Mouse (Mus musculus): Measurements from ENCODE around the gene Mylk4. TPM values are rescaled to one million over a fixed set of nuclear protein-coding genes. Genes with fewer than 3 reads are reported as not detected.

The Mylk4 gene
- polyA plus RNA-seq, 1 experiment, result not detected

DNA sequence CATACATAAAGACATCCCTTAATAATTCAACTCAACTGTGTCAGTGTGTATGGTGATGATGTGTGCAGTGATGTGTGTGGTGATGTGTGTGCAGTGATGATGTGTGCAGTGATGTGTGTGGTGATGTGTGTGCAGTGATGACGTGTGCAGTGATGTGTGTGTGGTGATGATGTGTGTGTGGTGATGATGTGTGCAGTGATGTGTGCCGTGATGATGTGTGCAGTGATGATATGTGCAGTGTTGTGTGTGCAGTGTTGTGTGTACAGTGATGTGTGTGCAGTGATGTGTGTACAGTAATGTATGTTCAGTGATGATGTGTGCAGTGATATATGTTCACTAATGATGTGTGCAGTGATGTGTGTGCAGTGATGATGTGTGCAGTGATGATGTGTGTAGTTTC, 75.9 kb downstream of the Mylk4 start:
- no peaks in the 10 kb centered on the region for H3K27me3 ChIP-seq (ENCODE audit: control insufficient read depth)
- no peak for TF ChIP-seq GATA1 (IDR thresholded peaks at IDR 0.05; ENCODE audit: low read length)
- TF ChIP-seq TAL1 (IDR thresholded peaks at IDR 0.05; ENCODE audit: low read length), result no peak
- H3K4me1 ChIP-seq (ENCODE audit: control insufficient read depth), result no peaks in the 10 kb centered on the region
- H3K9me3 ChIP-seq (ENCODE audit: control insufficient read depth, low read length), result no peaks in the 10 kb centered on the region
- no peaks in the 10 kb centered on the region for H3K36me3 ChIP-seq (ENCODE audit: control insufficient read depth)
- no peak overlapping the region for H3K4me3 ChIP-seq (replicated peaks)

DNA sequence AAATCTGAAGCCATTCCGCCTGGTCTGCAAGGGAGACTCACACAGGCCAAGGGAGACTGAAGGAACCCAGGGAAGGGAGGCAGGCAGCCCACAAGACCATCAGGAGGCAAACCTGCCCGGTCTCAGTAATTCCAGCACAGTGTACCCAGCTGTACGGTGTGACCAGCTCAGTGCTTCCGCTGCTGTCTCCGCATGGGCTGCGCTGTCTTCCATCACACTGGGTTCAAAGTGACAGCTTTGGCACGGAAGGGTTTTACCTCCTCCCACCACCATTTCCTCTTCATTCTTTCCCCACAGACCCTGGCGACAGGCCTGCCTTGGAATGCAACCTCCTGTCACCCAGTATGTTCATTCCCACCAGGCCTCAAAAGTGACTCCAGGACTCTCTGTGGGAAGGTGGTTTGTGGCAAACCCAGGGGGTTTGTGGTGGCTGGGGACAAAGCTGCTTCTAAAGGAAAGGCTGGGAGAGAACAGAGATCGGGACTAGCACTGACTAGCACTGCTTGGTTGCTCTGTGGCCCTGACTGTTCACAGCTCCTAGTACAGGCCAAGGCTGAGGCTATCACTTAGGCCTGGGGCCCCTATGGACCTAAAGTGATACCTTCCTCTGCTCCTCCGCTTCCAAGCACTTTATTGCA, 77.0 kb downstream of the Mylk4 start:
- no peaks in the 10 kb centered on the region for H3K9me3 ChIP-seq (ENCODE audit: control insufficient read depth, low read length)
- TF ChIP-seq TAL1 (IDR thresholded peaks at IDR 0.05; ENCODE audit: low read length) (no peak), GATA1 (IDR thresholded peaks at IDR 0.05; ENCODE audit: low read length) (no peak)
- no peak overlapping the region for H3K4me3 ChIP-seq (replicated peaks)
- H3K36me3 ChIP-seq (ENCODE audit: control insufficient read depth), result no peaks in the 10 kb centered on the region
- no peaks in the 10 kb centered on the region for H3K4me1 ChIP-seq (ENCODE audit: control insufficient read depth)
- no peaks in the 10 kb centered on the region for H3K27me3 ChIP-seq (ENCODE audit: control insufficient read depth)

GRCm38 (mm10) chr13:32705315-32705714, 78.4 kb downstream of the Mylk4 start:
- H3K9me3 ChIP-seq (ENCODE audit: control insufficient read depth, low read length), result no peaks in the 10 kb centered on the region
- H3K36me3 ChIP-seq (ENCODE audit: control insufficient read depth), result no peaks in the 10 kb centered on the region
- TF ChIP-seq GATA1 (IDR thresholded peaks at IDR 0.05; ENCODE audit: low read length), result no peak
- no peak for TF ChIP-seq TAL1 (IDR thresholded peaks at IDR 0.05; ENCODE audit: low read length)
- no peaks in the 10 kb centered on the region for H3K27me3 ChIP-seq (ENCODE audit: control insufficient read depth)
- no peaks in the 10 kb centered on the region for H3K4me1 ChIP-seq (ENCODE audit: control insufficient read depth)
- no peak overlapping the region for H3K4me3 ChIP-seq (replicated peaks)

GRCm38 (mm10) chr13:32704911-32705310, 78.8 kb downstream of the Mylk4 start:
- Histone ChIP-seq H3K36me3 (ENCODE audit: control insufficient read depth) (no peaks in the 10 kb centered on the region), H3K4me3 (replicated peaks) (no peak overlapping the region), H3K9me3 (ENCODE audit: control insufficient read depth, low read length) (no peaks in the 10 kb centered on the region), H3K4me1 (ENCODE audit: control insufficient read depth) (no peaks in the 10 kb centered on the region), H3K27me3 (ENCODE audit: control insufficient read depth) (no peaks in the 10 kb centered on the region)
- TF ChIP-seq TAL1 (IDR thresholded peaks at IDR 0.05; ENCODE audit: low read length), result no peak
- TF ChIP-seq GATA1 (IDR thresholded peaks at IDR 0.05; ENCODE audit: low read length), result no peak

DNA sequence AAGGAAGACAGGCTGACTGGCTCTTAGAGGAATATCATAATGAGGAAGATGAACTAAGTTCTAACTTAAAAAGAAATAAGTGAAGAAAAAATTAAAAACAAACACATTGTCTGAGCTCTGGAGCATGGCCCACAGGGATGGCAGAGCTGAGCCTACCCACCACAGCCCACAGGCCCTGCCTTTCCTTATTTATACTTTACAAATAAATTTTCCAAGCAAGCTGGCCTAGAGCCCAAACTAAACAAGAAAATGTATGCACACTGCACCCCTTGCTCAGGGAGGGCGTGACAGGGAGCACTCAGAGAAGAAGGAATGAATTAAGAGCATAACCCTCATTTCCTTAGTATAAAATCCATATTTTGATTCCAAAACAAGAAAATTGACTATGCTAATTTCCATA, 82.2 kb downstream of the Mylk4 start:
- no peaks in the 10 kb centered on the region for H3K36me3 ChIP-seq (ENCODE audit: control insufficient read depth)
- H3K4me1 ChIP-seq (ENCODE audit: control insufficient read depth), result no peaks in the 10 kb centered on the region
- H3K27me3 ChIP-seq (ENCODE audit: control insufficient read depth), result no peaks in the 10 kb centered on the region
- TF ChIP-seq TAL1 (IDR thresholded peaks at IDR 0.05; ENCODE audit: low read length), result no peak
- no peak for TF ChIP-seq GATA1 (IDR thresholded peaks at IDR 0.05; ENCODE audit: low read length)
- H3K9me3 ChIP-seq (ENCODE audit: control insufficient read depth, low read length), result no peaks in the 10 kb centered on the region
- no peak overlapping the region for H3K4me3 ChIP-seq (replicated peaks)

- H3K27me3 ChIP-seq (ENCODE audit: control insufficient read depth), result no peaks in the 10 kb centered on the region
- no peaks in the 10 kb centered on the region for H3K4me1 ChIP-seq (ENCODE audit: control insufficient read depth)
- no peaks in the 10 kb centered on the region for H3K36me3 ChIP-seq (ENCODE audit: control insufficient read depth)
- no peaks in the 10 kb centered on the region for H3K9me3 ChIP-seq (ENCODE audit: control insufficient read depth, low read length)
- no peak for TF ChIP-seq GATA1 (IDR thresholded peaks at IDR 0.05; ENCODE audit: low read length)
- no peak for TF ChIP-seq TAL1 (IDR thresholded peaks at IDR 0.05; ENCODE audit: low read length)
- no peak overlapping the region for H3K4me3 ChIP-seq (replicated peaks)
Measured at GRCm38 (mm10) chr13:32699376-32699775, 84.4 kb downstream of the Mylk4 start.

DNA sequence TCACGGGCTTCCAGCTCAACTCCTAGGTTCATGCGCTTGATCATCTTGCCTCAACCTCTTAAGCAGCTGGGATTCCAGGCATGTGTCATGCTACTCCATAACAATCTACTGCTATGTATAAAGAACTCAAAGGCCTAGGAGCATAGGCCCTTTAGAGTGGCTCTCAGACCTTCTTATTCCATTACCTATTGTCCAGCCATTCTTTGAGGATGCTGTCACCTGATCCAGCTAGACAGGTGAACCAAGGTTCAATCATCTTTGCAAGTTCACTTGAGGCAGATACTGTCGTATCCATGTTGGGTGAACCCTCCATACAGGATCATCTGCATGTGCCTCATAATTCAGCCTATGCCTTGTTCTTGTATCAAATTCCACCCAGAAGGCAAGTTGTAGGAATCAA, 84.8 kb downstream of the Mylk4 start:
- Histone ChIP-seq H3K36me3 (ENCODE audit: control insufficient read depth) (no peaks in the 10 kb centered on the region), H3K4me1 (ENCODE audit: control insufficient read depth) (no peaks in the 10 kb centered on the region), H3K9me3 (ENCODE audit: control insufficient read depth, low read length) (no peaks in the 10 kb centered on the region), H3K27me3 (ENCODE audit: control insufficient read depth) (no peaks in the 10 kb centered on the region), H3K4me3 (replicated peaks) (no peak overlapping the region)
- TF ChIP-seq GATA1 (IDR thresholded peaks at IDR 0.05; ENCODE audit: low read length) (no peak), TAL1 (IDR thresholded peaks at IDR 0.05; ENCODE audit: low read length) (no peak)

DNA sequence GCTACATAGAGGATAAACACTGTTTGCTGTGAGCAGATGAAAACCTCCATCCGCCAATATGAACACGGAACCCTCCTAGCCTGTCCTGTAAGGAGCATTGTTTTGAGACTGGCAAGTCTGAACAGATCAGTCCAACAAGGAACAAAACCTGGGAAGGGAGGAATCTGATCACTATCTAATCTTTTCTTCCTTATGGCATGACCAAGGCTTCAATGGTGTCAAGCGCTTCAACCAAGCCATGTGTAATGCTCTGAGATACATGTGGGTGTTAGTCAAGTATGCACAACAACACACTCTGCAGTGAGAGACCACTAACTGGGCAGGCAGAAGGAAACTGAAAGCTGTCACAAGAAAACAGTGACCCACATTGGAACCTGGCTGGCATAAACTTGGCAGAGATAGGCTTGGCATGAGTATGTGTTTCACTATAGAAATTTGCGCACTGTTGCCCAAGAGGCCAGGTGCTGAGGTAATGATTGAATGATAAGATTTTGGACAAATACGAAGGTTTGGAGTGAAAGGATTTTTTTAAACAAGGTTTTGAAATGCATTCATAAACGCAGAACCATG, 89.8 kb downstream of the Mylk4 start:
- Histone ChIP-seq H3K27me3 (ENCODE audit: control insufficient read depth) (no peaks in the 10 kb centered on the region), H3K9me3 (ENCODE audit: control insufficient read depth, low read length) (no peaks in the 10 kb centered on the region), H3K4me1 (ENCODE audit: control insufficient read depth) (no peaks in the 10 kb centered on the region), H3K36me3 (ENCODE audit: control insufficient read depth) (no peaks in the 10 kb centered on the region), H3K4me3 (replicated peaks) (no peak overlapping the region)
- TF ChIP-seq GATA1 (IDR thresholded peaks at IDR 0.05; ENCODE audit: low read length), result no peak
- no peak for TF ChIP-seq TAL1 (IDR thresholded peaks at IDR 0.05; ENCODE audit: low read length)

- TF ChIP-seq TAL1 (IDR thresholded peaks at IDR 0.05; ENCODE audit: low read length) (no peak), GATA1 (IDR thresholded peaks at IDR 0.05; ENCODE audit: low read length) (no peak)
- Histone ChIP-seq H3K36me3 (ENCODE audit: control insufficient read depth) (no peaks in the 10 kb centered on the region), H3K27me3 (ENCODE audit: control insufficient read depth) (no peaks in the 10 kb centered on the region), H3K9me3 (ENCODE audit: control insufficient read depth, low read length) (no peaks in the 10 kb centered on the region), H3K4me1 (ENCODE audit: control insufficient read depth) (no peaks in the 10 kb centered on the region), H3K4me3 (replicated peaks) (no peak overlapping the region)
Measured at GRCm38 (mm10) chr13:32692563-32692962, 91.2 kb downstream of the Mylk4 start.

- H3K27me3 ChIP-seq (ENCODE audit: control insufficient read depth), result no peaks in the 10 kb centered on the region
- no peak overlapping the region for H3K4me3 ChIP-seq (replicated peaks)
- no peak for TF ChIP-seq GATA1 (IDR thresholded peaks at IDR 0.05; ENCODE audit: low read length)
- TF ChIP-seq TAL1 (IDR thresholded peaks at IDR 0.05; ENCODE audit: low read length), result no peak
- no peaks in the 10 kb centered on the region for H3K4me1 ChIP-seq (ENCODE audit: control insufficient read depth)
- no peaks in the 10 kb centered on the region for H3K9me3 ChIP-seq (ENCODE audit: control insufficient read depth, low read length)
- H3K36me3 ChIP-seq (ENCODE audit: control insufficient read depth), result no peaks in the 10 kb centered on the region
Measured at GRCm38 (mm10) chr13:32690279-32690678, 93.5 kb downstream of the Mylk4 start.
